Mouse (Mus musculus): ENCODE data around the gene H6pd.

GRCm38 (mm10) chr4:150049564-150050226 is 40.9 kb upstream of the H6pd start:
- TF ChIP-seq CTCF (IDR thresholded peaks at IDR 0.05; ENCODE audit: extremely low read depth, insufficient read depth, low read length) (no peak), POLR2A (IDR thresholded peaks at IDR 0.05; ENCODE audit: extremely low read depth, insufficient read depth, low read length) (no peak)
